Mouse (Mus musculus) myocyte (in vitro differentiated cells): ENCODE data around the gene Stx18. TPM values are rescaled to one million over a fixed set of nuclear protein-coding genes. Genes with fewer than 3 reads are reported as not detected.

Experiments used
- H3K27me3 ChIP-seq: one replicate; pipeline ENCODE4 v1.6.1; 2011; ENCODE audit not compliant: control insufficient read depth, insufficient read depth, insufficient read length
- H3K36me3 ChIP-seq: one replicate; pipeline ENCODE4 v1.6.1; 2011; ENCODE audit not compliant: control insufficient read depth, insufficient read depth
- H3K4me2 ChIP-seq: one replicate; pipeline ENCODE4 v1.6.1; 2011; ENCODE audit warnings: low read depth, control low read depth
- H3K4me3 ChIP-seq: one replicate; pipeline ENCODE4 v1.5.1; 2011; ENCODE audit warnings: mild to moderate bottlenecking, control low read depth, moderate library complexity
- H3K79me2 ChIP-seq: one replicate; pipeline ENCODE4 v1.6.1; 2011; ENCODE audit not compliant: control insufficient read depth, insufficient read depth
- H3ac ChIP-seq: one replicate; pipeline ENCODE4 v1.6.1; 2011; ENCODE audit not compliant: control insufficient read depth, insufficient read length
- CEBPB ChIP-seq: IDR thresholded peaks from 2 replicates; pipeline ENCODE4 v1.6.1; 2011; ENCODE audit warnings: mild to moderate bottlenecking, moderate library complexity; ENCODE audit not compliant: poor library complexity, insufficient read depth, severe bottlenecking
- E2F4 ChIP-seq: IDR thresholded peaks from one replicate; pipeline ENCODE4 v1.6.1; 2011; ENCODE audit warnings: mild to moderate bottlenecking, control low read depth, moderate library complexity; ENCODE audit not compliant: insufficient read depth
- MAX ChIP-seq: IDR thresholded peaks from one replicate; pipeline ENCODE4 v1.6.1; 2011; ENCODE audit warnings: low read depth, mild to moderate bottlenecking, control low read depth
- MYOD1 ChIP-seq, 3 experiments: IDR thresholded peaks; one replicate each; pipeline ENCODE4 v1.6.1; 2011; ENCODE audit warnings: control low read depth in 2 of 3, low read depth in 2 of 3, mild to moderate bottlenecking in 2 of 3, moderate library complexity in 1 of 3; ENCODE audit not compliant: insufficient read length in 2 of 3, control insufficient read depth in 1 of 3
- MYOG ChIP-seq, 3 experiments: IDR thresholded peaks; one replicate each; pipeline ENCODE4 v1.6.1; 2011; ENCODE audit warnings: control low read depth in 2 of 3, low read depth in 2 of 3, mild to moderate bottlenecking in 2 of 3; ENCODE audit not compliant: insufficient read length in 2 of 3, control insufficient read depth in 1 of 3, insufficient read depth in 1 of 3
- POLR2A ChIP-seq: IDR thresholded peaks from one replicate; pipeline ENCODE4 v1.6.1; 2011; ENCODE audit warnings: low read depth, mild to moderate bottlenecking, control low read depth, moderate library complexity; ENCODE audit not compliant: insufficient read length
- POLR2AphosphoS2 ChIP-seq: IDR thresholded peaks from one replicate; pipeline ENCODE4 v1.6.1; 2011; ENCODE audit warnings: low read depth, control low read depth; ENCODE audit not compliant: insufficient read length
- REST ChIP-seq: IDR thresholded peaks from one replicate; pipeline ENCODE4 v1.6.1; 2011; ENCODE audit warnings: mild to moderate bottlenecking, control low read depth, moderate library complexity; ENCODE audit not compliant: insufficient read depth, insufficient read length
- SRF ChIP-seq: IDR thresholded peaks from one replicate; pipeline ENCODE4 v1.6.1; 2011; ENCODE audit warnings: low read depth; ENCODE audit not compliant: control insufficient read depth, insufficient read length
- TCF12 ChIP-seq: IDR thresholded peaks from one replicate; pipeline ENCODE4 v1.6.1; 2011; ENCODE audit warnings: mild to moderate bottlenecking, control low read depth; ENCODE audit not compliant: poor library complexity, insufficient read depth, severe bottlenecking
- TCF3 ChIP-seq: IDR thresholded peaks from one replicate; pipeline ENCODE4 v1.6.1; 2011; ENCODE audit warnings: low read depth, control low read depth; ENCODE audit not compliant: insufficient read length
- USF1 ChIP-seq: IDR thresholded peaks from one replicate; pipeline ENCODE4 v1.6.1; 2011; ENCODE audit warnings: low read depth, mild to moderate bottlenecking, control low read depth, moderate library complexity
- polyA plus RNA-seq: library from polyadenylated mRNA; unstranded; fragments of >200 nt; fragmentation: generic; extraction: Trizol; gene quantifications from one replicate; pipeline ENCODE4 v1.2.1, GENCODE M21; 2012; ENCODE audit warnings: missing spikeins

Gene Stx18
- polyA plus RNA-seq, 1 experiment = 24.9 TPM

DNA sequence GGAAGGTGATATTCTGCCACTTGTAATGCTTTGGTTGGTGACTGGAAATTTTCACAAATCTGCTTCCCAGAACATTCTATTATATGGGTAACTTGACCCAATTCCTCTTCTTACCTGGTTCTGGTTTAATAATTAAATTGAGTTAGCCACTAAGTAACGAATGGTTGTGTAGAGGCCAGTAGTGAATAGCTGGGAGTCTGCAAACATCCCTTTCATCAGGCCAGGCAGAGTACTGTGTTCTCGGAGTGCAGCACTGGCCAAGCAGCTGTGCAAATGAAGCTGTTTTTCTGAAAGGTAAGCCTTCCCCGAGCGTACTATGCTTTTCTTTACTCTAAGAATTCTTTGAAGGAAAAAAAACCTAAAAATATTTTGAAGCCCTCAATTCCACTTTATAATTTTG lies 37.8 kb downstream of the Stx18 start:
- no peaks in the 10 kb centered on the region for H3K79me2 ChIP-seq
- H3K36me3 ChIP-seq = no peaks in the 10 kb centered on the region
- TF ChIP-seq CEBPB (no peak), TCF12 (no peak), POLR2A (no peak), REST (no peak), E2F4 (no peak), USF1 (no peak), TCF3 (no peak)
- H3K4me2 ChIP-seq = no peak overlapping the region
- no peaks in the 10 kb centered on the region for H3K27me3 ChIP-seq
- no peak overlapping the region for H3ac ChIP-seq
- no peak overlapping the region for H3K4me3 ChIP-seq

DNA sequence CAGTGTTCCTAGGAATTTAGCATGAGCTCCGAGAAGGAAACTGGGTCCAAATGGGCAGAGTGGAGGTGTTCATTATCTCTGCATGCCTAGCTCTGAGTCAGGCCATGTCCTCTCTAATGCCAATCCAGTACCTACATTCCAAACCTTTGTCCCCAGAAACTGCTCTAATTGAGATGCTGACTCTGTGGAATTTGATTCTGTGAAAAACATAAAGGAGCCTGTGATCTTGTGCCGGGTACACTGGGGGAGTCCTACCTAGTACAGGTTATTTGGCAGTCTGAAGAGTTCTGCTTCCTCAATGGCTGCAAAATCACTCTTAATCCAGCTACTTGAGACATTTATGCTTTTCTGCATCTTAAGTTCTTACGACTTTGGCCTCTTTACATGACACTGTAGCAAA lies 40.0 kb downstream of the Stx18 start:
- Histone ChIP-seq H3K27me3 (no peaks in the 10 kb centered on the region), H3K79me2 (no peaks in the 10 kb centered on the region), H3K36me3 (no peaks in the 10 kb centered on the region), H3K4me2 (no peak overlapping the region), H3ac (no peak overlapping the region), H3K4me3 (no peak overlapping the region)
- TF ChIP-seq SRF = no peak
- no peak for TF ChIP-seq POLR2AphosphoS2
- no peak for TF ChIP-seq USF1
- TF ChIP-seq POLR2A = no peak
- no peak for TF ChIP-seq MYOG (IDR thresholded peaks at IDR 0.05; ENCODE audit: control insufficient read depth in 1 of 3, insufficient read depth in 1 of 3, insufficient read length in 2 of 3, low read depth in 2 of 3)
- TF ChIP-seq REST = no peak

DNA sequence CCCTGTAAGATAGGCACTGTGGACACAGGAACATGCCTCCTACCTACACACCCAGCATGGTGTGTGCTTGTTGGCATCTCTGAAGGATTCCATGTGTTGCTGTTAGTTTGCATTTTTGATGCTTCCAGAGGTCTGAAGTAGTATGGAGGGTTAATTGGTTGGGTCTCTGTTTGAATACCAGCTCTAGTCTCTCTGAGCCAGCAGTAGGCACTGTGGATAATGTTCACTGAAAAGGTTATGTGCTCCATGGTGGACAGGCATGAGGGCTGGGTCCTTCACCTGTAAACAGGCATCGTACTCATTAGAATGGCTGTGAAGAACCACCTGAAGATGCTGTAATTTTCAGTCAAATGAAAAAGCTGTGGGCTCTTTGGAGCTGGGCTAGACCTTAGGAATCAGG lies 41.9 kb downstream of the Stx18 start:
- Histone ChIP-seq H3K4me2 (no peak overlapping the region), H3K4me3 (no peak overlapping the region)

DNA sequence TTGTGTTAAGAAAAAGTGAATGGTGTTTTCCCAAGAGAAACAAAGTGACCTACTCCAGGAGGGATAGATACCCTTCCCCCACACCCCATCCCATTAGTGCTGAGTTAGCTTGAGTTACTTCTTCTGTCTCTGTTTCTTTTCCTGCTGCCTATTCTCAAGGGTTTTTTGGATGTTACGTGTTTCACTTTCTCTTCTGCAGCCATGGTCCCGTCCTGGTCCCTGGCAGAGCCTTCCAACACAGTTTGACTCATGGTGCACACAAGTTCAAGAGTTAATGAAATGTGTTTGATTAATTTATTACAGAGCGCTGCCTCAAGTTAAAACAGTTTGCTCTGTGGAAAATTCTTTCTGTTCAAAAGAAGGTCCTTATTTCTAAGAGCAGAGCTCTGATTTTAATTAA lies 44.0 kb downstream of the Stx18 start:
- Histone ChIP-seq H3K27me3 (no peaks in the 10 kb centered on the region), H3K36me3 (no peaks in the 10 kb centered on the region), H3K79me2 (peaks cover 4% of the 10 kb centered on the region), H3ac (no peak overlapping the region), H3K4me3 (no peak overlapping the region), H3K4me2 (no peak overlapping the region)
- TF ChIP-seq REST = no peak
- no peak for TF ChIP-seq E2F4
- no peak for TF ChIP-seq USF1
- TF ChIP-seq CEBPB = no peak
- no peak for TF ChIP-seq MYOD1 (IDR thresholded peaks at IDR 0.05; ENCODE audit: control insufficient read depth in 1 of 3, insufficient read length in 2 of 3, low read depth in 2 of 3)
- no peak for TF ChIP-seq POLR2A

More for the DNA sequence above, 41.9 kb downstream of the Stx18 start:
- TF ChIP-seq TCF3 (no peak), CEBPB (no peak), E2F4 (no peak), MYOD1 (IDR thresholded peaks at IDR 0.05; ENCODE audit: control insufficient read depth in 1 of 3, insufficient read length in 2 of 3, low read depth in 2 of 3) (no peak), REST (no peak), USF1 (no peak), POLR2A (no peak), SRF (no peak), MYOG (IDR thresholded peaks at IDR 0.05; ENCODE audit: control insufficient read depth in 1 of 3, insufficient read depth in 1 of 3, insufficient read length in 2 of 3, low read depth in 2 of 3) (no peak), TCF12 (no peak), POLR2AphosphoS2 (no peak), MAX (no peak)
- Histone ChIP-seq H3ac (no peak overlapping the region), H3K79me2 (no peaks in the 10 kb centered on the region), H3K27me3 (no peaks in the 10 kb centered on the region), H3K36me3 (no peaks in the 10 kb centered on the region)

DNA sequence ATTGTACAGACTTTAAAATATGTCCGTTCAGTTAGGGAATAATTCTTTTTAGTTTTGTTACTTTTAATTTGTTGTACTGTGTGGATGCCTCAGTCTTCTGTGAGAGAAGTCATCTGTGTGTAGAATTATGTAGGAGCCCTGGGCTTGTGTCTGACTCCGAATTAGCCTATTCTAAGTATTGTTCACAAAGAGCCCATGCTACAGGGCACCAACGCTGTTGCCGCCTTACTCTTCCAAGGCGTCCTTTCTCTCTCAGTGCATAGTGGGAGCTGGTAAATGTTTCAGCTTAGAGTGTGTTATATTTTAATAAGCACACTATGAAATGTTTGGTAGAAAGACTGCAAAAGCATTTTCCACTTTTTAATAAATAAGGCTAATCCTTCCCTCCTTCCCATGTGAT lies 44.8 kb downstream of the Stx18 start:
- Histone ChIP-seq H3K4me3 (no peak overlapping the region), H3ac (no peak overlapping the region), H3K27me3 (no peaks in the 10 kb centered on the region), H3K36me3 (no peaks in the 10 kb centered on the region), H3K79me2 (peaks cover 4% of the 10 kb centered on the region), H3K4me2 (no peak overlapping the region)
- no peak for TF ChIP-seq POLR2AphosphoS2
- no peak for TF ChIP-seq SRF
